Mouse (Mus musculus): ENCODE data around the gene Aamp.

- TF ChIP-seq CTCF (IDR thresholded peaks at IDR 0.05; ENCODE audit: control insufficient read depth, insufficient read depth, insufficient read length) (no peak), MYOG (IDR thresholded peaks at IDR 0.05; ENCODE audit: control insufficient read depth, extremely low read depth, insufficient read length) (no peak), MAX (IDR thresholded peaks at IDR 0.05) (no peak), USF1 (IDR thresholded peaks at IDR 0.05; ENCODE audit: low read depth) (no peak)
These were observed 23.7 kb upstream of the Aamp start for GRCm38 (mm10) chr1:74308001-74308964.

All from C2C12 (cell line).